Mouse (Mus musculus) olfactory bulb, adult 2 months (tissue): Measurements from ENCODE around the gene Prg3. TPM values are rescaled to one million over a fixed set of nuclear protein-coding genes. Genes with fewer than 3 reads are reported as not detected.

Source experiments
- H3K27ac ChIP-seq: fragments of 200-500 bp; 2 replicates; pipeline ENCODE4 v1.5.1; 2012; ENCODE audit warnings: low read depth, low read length; ENCODE audit not compliant: insufficient read depth
- H3K4me1 ChIP-seq: fragments of 200-500 bp; 2 replicates; pipeline ENCODE4 v1.6.1; 2012; ENCODE audit warnings: low read length; ENCODE audit not compliant: control insufficient read depth, insufficient read depth
- H3K4me3 ChIP-seq: fragments of 200-500 bp; 2 replicates; pipeline ENCODE4 v1.5.1; 2012; ENCODE audit warnings: mild to moderate bottlenecking, low read depth, low read length, moderate library complexity; ENCODE audit not compliant: insufficient read depth
- CTCF ChIP-seq: fragments of 200-500 bp; IDR thresholded peaks from 2 replicates; pipeline ENCODE4 v1.5.1; 2012; ENCODE audit warnings: low read depth, mild to moderate bottlenecking, low read length, moderate library complexity; ENCODE audit not compliant: insufficient read depth
- POLR2A ChIP-seq: fragments of 200-500 bp; IDR thresholded peaks from 2 replicates; pipeline ENCODE4 v1.6.1; 2012; ENCODE audit warnings: mild to moderate bottlenecking, low read depth, low read length, moderate library complexity; ENCODE audit not compliant: insufficient read depth
- WGBS: fragments of 180-500 bp; shearing (Covaris S2); methylation state at CpG from one replicate; pipeline ENCODE4 v1.1.7; 2018; 5-methylcytosine and 5-hydroxymethylcytosine counted together
- polyA plus RNA-seq: library from polyadenylated mRNA; stranded (reverse); fragments of >200 nt; gene quantifications from 2 replicates; pipeline ENCODE4 v1.2.4, GENCODE M21; 2012; ENCODE audit warnings: low replicate concordance; ENCODE audit not compliant: missing spikeins, insufficient read depth, insufficient read length

The Prg3 gene
- polyA plus RNA-seq = not detected in 2 replicates

DNA sequence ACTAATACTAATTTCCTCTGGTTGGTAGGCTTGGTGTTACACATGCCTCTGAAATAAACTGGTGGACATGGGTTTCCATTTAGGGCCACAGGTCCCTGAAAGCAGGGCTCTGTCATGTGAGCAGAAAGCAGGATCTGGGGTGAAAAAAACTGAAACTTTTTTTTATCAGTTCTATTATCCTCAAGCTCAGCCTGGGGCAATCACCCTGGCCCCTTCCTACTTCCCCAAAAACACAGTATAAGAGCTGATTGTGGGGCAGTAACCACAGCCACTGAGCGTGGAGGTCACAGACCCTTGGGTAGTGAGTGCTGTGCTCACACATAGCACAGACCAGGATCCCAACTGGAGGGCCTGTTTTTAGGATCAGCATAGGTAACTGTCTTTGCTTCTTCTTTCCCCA, at the start of gene Prg3:
Gene Prg3, plus strand, starts transcription at position 286 of the 400 bp plus-strand sequence.
- no peak within 1 kb of the TSS for H3K27ac ChIP-seq
- no peak for TF ChIP-seq POLR2A
- TF ChIP-seq CTCF = no peak
- 76% methylated on average over 1 of the region's 1 CpGs for WGBS
- H3K4me3 ChIP-seq = no peak within 1 kb of the TSS
- no peaks in the 10 kb centered on the region for H3K4me1 ChIP-seq

DNA sequence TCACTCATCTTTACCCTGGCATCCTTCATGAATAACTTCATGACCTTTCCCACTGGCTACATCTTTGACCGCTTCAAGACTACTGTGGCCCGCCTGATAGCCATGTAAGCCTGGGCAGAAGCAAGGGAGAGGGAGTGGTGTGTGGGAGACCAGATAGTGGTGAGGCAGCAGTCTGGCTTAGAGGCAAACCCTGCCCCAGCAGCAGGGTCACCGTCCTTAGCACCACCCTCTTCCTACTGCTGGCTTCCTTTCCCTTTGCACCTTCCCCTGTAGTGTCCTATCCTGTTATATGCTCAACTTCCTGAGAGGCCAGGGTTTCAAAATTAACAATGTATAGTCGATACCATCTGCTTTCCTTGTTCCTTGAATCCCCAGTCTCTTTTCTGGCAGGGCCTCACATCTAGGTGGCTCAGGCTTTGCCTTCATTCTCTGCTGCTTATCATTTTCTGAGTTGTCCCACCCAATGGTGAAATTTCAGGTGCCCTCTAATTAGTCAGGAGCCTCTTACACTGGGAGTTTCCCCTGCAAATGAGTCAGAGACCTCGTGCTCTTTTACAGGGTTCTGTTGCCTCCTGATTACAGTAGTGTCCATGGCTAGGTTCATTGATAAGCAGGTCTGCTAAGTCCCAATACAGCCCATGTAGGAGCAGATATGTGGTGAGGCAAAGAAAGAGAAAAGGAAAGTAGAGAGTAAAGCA, 49.6 kb upstream of the Prg3 start:
- 88% methylated on average over 5 of the region's 5 CpGs for WGBS
- Histone ChIP-seq H3K4me1 (peaks cover 5% of the 10 kb centered on the region; the same call in 1 of the 2 replicates), H3K27ac (no peak overlapping the region), H3K4me3 (no peak overlapping the region)
- no peak for TF ChIP-seq CTCF
- no peak for TF ChIP-seq POLR2A

DNA sequence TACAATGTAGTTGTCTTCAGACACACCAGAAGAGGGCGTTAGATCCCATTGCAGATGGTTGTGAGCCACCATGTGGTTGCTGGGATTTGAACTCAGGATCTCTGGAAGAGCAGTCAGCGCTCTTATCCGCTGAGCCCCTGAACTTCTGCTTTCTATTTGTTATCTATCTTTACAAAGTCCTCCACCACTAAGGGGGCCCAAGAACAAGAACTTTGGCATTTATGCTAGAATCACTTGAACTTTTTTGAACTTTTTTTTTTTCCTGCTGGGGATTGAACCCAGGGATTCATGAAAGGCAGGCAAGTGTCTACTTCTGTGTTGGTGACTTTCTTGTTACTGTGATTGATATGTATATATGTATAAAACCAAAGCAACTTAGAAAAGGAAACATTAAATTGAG, 48.7 kb upstream of the Prg3 start:
- WGBS = 92% methylated on average over 3 of the region's 3 CpGs
- Histone ChIP-seq H3K27ac (no peak overlapping the region), H3K4me3 (no peak overlapping the region), H3K4me1 (peaks cover 5% of the 10 kb centered on the region; the same call in 1 of the 2 replicates)
- TF ChIP-seq POLR2A = no peak

DNA sequence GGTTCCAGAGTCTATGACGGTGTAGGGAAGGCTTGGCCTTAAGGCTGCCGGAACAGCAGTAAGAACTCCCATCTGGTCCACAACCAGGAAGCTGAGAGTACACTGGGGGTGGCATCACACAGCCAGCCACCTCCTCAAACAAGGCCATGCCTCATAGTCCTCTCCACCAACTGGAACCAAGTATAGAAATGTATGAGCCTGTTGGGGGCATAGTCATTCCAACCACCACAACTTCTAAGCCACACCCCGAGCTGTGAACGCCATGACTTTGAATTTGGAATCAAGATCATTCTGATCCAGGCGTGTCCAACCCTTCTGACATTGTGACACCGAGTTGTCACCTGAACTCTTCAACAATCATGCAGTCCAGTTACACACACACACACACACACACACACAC, 48.3 kb upstream of the Prg3 start:
- H3K4me1 ChIP-seq = peaks cover 5% of the 10 kb centered on the region; the same call in 1 of the 2 replicates
- TF ChIP-seq CTCF (no peak), POLR2A (no peak)
- no peak overlapping the region for H3K27ac ChIP-seq
- 98% methylated on average over 6 of the region's 6 CpGs for WGBS
- H3K4me3 ChIP-seq = no peak overlapping the region

DNA sequence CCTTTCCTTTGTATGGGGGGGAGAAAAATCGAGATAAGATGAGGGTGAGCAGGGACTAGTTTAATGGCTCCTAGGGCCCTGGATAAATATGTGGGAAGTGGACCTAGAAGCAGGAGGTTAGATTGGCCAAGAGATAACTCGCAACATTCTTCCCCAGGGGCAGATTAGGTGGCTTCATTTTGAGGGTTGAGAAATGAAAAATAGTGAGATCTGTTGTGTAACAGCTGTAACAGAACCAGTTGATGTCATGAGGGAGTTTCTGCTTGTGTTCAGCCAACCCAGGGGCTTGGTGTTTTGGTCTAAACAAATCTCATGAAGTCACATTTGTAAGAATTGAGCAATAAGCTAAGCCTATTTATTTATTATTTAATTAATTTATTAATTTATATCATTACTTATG, 46.7 kb upstream of the Prg3 start:
- TF ChIP-seq POLR2A (no peak), CTCF (no peak)
- 83% methylated on average over 2 of the region's 2 CpGs for WGBS
- peaks cover 5% of the 10 kb centered on the region; the same call in 1 of the 2 replicates for H3K4me1 ChIP-seq
- no peak overlapping the region for H3K4me3 ChIP-seq
- H3K27ac ChIP-seq = no peak overlapping the region

DNA sequence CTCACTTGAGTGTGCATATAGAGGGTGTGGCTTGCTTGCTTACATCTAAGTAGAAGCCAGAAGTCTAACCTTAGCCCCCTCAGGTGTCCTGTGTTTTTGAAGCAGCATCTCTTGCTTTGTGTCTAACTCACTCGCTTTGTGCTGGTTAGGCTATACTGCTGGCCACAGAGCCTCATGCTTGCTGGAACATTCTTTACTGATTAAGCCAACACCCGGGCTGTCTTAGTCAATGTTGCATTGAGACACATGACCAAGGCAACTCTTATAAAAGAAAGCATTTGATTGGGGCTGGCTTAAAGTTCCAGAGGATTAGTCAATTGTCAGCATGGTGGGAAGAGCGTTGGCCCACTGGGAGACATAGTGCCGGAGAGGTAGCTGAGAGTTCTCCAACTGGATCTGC, 46.2 kb upstream of the Prg3 start:
- 88% methylated on average over 4 of the region's 4 CpGs for WGBS
- Histone ChIP-seq H3K4me3 (no peak overlapping the region), H3K4me1 (0 out of 2 replicates have a peak, but pooled peaks cover 3% of the 10 kb centered on the region), H3K27ac (no peak overlapping the region)
- TF ChIP-seq CTCF (no peak), POLR2A (no peak)

DNA sequence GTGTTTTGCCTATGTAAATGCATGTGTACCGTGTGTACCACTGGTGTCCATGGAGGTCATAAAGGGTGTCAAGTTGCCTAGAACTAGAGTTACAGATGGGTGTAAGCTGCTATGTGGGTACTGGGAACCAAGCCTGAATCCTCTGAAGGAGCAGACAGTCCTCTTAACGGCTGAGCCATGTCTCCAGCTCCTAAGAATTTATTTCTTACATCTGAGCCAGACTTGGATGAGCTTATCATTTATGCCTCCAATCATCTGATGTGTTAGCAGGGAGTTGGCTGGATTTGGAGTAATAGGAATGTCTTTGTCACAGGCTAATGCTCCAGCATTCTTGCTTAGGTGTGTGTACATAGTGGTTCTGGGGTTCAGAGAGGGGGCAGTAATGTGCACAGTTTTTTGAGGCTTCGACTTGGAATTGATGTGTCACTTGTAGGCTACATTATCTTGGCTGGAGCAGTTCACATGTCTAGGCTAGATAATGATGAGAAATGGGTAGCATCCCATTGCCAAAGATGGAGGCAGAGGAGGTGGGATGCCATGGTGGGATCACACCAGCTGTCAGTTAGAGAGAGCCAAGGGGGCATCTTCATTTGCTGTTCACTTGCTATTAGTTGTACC, 40.8 kb upstream of the Prg3 start:
- whole genome bisulfite sequencing = 85% methylated on average over 3 of the region's 3 CpGs

DNA sequence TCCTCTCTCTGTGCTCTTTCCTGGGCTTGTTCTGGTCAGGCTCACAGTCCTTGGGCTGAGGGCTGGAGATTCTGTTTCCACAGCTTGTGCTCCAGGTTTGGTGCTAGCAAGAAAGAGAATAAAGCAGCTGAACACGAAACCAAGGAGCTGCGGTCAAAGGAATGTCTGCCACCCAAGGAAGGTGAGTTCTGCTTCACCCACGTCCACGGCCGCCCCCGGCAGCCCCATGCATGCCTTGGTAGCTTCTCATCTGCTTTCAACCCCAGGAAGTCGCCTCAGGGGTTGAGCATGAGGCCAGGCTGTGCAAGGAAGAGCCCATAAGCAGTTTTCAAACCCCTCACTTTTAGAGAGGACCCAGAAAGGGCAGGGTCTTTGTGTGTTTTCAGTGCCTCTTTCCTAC, 39.8 kb upstream of the Prg3 start:
- Histone ChIP-seq H3K4me1 (no peaks in the 10 kb centered on the region), H3K27ac (no peak overlapping the region), H3K4me3 (no peak overlapping the region)
- WGBS = 97% methylated on average over 7 of the region's 7 CpGs
- TF ChIP-seq CTCF (no peak), POLR2A (no peak)

More for the DNA sequence above, 40.8 kb upstream of the Prg3 start:
- Histone ChIP-seq H3K4me1 (no peaks in the 10 kb centered on the region), H3K27ac (no peak overlapping the region), H3K4me3 (no peak overlapping the region)
- TF ChIP-seq POLR2A (no peak), CTCF (no peak)

DNA sequence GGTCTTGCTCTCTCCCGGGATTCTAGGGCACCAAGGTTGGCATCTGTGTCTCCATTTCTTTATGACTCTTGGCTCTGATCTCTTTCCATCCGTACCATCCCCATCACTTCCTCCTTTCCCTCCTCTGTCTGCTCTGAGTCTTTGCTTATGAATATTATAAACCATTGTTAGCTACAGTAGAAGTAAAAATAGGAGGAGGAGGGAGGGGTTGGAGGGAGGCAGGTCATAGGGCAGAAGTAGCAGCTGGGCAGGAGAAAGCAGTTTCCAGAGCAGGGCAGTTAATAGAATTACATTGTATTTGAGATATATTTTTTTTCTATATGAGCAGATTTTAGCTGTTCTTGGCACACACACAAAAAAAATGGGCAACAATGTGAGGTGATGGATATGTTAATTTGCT, 39.3 kb upstream of the Prg3 start:
- 91% methylated on average over 2 of the region's 2 CpGs for WGBS
- TF ChIP-seq POLR2A = no peak
- no peak for TF ChIP-seq CTCF
- Histone ChIP-seq H3K4me3 (no peak overlapping the region), H3K4me1 (no peaks in the 10 kb centered on the region), H3K27ac (no peak overlapping the region)

DNA sequence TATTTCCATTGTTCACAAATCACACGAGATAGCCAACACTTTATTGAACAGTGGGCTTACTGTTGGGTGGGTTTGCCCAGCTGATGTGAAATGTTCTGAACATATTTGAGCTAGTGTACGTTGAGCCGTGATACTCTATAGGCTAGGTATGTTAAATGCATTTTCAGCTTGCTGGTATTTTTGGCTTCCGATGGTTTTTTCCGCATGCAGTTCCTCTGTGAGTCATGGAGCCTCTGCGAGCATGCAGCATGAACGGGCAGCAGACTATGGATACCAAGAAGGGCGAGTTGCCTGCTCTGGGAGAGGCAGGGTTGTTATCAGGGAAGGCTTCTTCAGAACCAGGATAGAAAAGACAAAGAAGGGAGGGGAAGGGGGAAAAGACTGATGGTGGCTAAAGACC, 37.0 kb upstream of the Prg3 start:
- H3K27ac ChIP-seq = no peak overlapping the region
- no peak for TF ChIP-seq POLR2A
- no peak for TF ChIP-seq CTCF
- no peak overlapping the region for H3K4me3 ChIP-seq
- H3K4me1 ChIP-seq = no peaks in the 10 kb centered on the region
- WGBS = 83% methylated on average over 8 of the region's 8 CpGs
